Mouse (Mus musculus): ENCODE results near the gene Cltrn.

GRCm38 (mm10) chrX:164089916-164090315 is 1.3 kb downstream of the Cltrn start:
- TF ChIP-seq CTCF (IDR thresholded peaks at IDR 0.05; ENCODE audit: low read depth), result no peak
- TF ChIP-seq EP300 (IDR thresholded peaks at IDR 0.05; ENCODE audit: low read depth), result no peak

All from liver, postnatal 0 days (tissue).